Mouse (Mus musculus): ENCODE data around the gene Rcn3. TPM values are rescaled to one million over a fixed set of nuclear protein-coding genes. Genes with fewer than 3 reads are reported as not detected.

Rcn3 gene
- total RNA-seq (2023), result 6.3 TPM

GRCm38 (mm10) chr7:45092048-45092447 is at the start of gene Rcn3:
TSS of gene Rcn3 (minus strand) at chr7:45092221.

DNA sequence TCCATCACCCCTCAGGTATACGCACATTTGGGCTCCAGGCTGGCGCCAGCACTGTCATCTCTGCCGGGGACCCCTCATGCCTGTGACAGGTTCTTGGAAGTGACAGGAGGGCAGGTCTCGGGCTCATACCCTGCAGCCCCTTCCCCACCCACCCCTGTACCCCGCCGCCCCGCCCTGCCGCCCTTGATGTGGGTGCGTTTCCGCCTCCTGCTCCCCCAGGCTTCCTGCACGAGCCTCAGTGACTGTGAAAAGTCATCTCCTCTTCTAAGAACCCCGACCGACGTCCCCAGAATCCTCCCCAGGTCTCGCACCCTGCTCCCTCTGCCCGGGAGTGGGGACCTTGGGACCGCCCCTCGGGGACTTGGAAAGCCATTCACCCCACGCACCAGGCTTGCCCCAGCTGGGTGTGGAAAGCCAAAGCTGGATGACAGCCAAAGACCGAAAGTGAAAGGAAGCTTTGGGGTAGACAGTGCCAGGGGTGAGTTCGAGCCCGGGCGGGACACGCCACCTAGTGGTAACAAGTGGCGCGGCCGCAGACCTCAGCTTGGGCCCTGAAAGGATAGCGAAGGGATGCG is 44.1 kb upstream of the Rcn3 start, which contains the start of the genes Gm45713 and Flt3l:
Gm45713 (minus strand) TSS at position 239 of the 575 bp plus-strand sequence.
Flt3l (minus strand) TSS at position 440 of the 575 bp plus-strand sequence.

DNA sequence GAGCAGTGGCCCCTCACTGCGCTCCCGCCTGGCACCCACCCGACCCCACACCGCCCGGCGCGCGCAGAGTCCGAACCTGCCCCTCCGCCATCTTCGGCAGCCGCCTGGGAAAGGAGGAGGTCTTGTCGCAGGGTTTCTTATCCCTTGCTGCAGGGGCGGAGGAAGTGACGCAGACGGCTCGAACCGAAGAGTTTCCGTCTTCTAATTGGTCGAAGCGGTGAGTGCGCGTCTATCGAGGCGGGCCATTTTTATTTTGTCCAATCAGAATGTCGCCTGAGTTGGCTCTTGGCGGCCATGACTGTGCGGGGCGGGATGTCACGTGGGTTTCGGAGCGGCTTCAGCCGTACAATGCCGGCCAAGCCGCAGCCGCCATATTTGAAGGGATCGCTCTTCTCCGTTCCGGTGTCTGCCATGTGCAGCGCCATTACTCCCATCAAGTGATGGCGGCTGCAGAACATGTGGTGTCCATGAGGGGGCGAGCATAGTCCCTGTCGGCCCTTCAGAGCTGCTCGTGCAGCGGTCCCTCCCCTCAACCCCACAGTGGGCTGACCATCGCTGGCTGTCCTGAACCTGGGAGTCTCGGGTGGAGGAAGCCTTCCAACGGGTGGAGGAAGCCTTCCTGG is 36.7 kb upstream of the Rcn3 start, which contains the start of gene Rpl13a:
Rpl13a (minus strand) TSS at position 138 of the 623 bp plus-strand sequence.

GRCm38 (mm10) chr7:45124224-45125143 is 32.5 kb upstream of the Rcn3 start, which contains the start of gene Rps11:
TSS of gene Rps11 (minus strand) at chr7:45124439.

DNA sequence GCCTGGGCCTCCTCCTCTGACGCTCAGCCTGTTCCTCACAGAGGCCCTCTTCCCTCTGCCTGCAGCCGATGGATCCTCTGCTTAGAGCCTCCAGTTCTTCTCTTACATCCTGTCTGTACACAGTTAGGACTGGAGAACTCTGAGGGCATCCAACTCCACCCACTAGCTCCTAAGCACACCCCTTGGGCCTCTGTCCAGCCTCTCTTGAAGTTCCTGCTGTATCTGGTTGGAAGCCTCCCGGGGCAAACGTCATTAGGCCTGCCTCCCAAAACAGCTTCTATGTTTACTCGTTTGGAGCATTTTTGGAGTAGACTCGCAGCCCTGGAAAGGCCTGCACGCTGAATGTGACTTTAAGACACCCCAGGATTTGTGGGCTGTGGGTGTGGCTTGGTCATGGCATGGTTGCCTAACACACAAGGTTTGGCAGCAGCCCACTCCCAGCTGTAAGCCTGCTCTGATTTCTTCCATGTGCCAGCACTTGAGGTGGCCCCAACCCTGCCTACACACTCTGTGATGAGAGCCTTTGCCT is 11.7 kb upstream of the Rcn3 start, which contains the start of gene Fcgrt:
Fcgrt (minus strand) TSS at position 200 of the 529 bp plus-strand sequence.

GRCm38 (mm10) chr7:45062239-45062835 is 29.7 kb downstream of the Rcn3 start, which contains the start of the genes Nosip and Prrg2:
TSS of gene Nosip (plus strand) at chr7:45062429.
TSS of gene Prrg2 (minus strand) at chr7:45062677.

DNA sequence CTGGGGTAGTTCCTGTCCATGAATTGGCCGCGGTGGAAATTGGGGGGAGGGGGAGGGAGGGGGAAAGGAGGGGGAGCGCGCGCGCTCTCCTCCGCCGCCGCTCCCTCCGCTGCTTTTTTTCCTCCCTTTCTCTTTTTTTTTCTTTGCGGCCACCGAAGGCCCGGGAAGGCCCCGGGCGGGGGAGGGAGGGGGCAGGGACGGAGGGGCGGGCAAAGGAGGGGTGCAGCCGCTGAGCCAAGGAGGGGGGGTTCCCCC is 39.2 kb downstream of the Rcn3 start, which contains the start of gene Prr12:
Prr12 (minus strand) TSS at position 20 of the 255 bp plus-strand sequence.

Other genes with a start within 250 kb of the Rcn3 start
- 40.7 TPM for gene Akt1s1, start 243.2 kb downstream of the Rcn3 start, total RNA-seq (2023)
- 102 TPM for gene Tbc1d17, start 243.1 kb downstream of the Rcn3 start, total RNA-seq (2023)
- 51.4 TPM for gene Pnkp, start 235.1 kb downstream of the Rcn3 start, total RNA-seq (2023)
- 17.6 TPM for gene Ptov1, start 222.4 kb downstream of the Rcn3 start, total RNA-seq (2023)
- gene Med25, start 199.5 kb downstream of the Rcn3 start, total RNA-seq (2023), result 74.7 TPM
- gene Fuz, start 196.1 kb downstream of the Rcn3 start, total RNA-seq (2023), result 18.1 TPM
- gene Ap2a1, start 162.7 kb downstream of the Rcn3 start, total RNA-seq (2023), result 71.6 TPM
- gene Tsks, start 149.0 kb downstream of the Rcn3 start, total RNA-seq (2023), result not detected
- 0.76 TPM for gene Cpt1c, start 117.4 kb downstream of the Rcn3 start, total RNA-seq (2023)
- gene Prmt1, start 105.7 kb downstream of the Rcn3 start, total RNA-seq (2023), result 116 TPM
- 134 TPM for gene Irf3, start 94.6 kb downstream of the Rcn3 start, total RNA-seq (2023)
- gene Bcl2l12, start 93.5 kb downstream of the Rcn3 start, total RNA-seq (2023), result 12.2 TPM
- gene Scaf1, start 75.9 kb downstream of the Rcn3 start, total RNA-seq (2023), result 92.7 TPM
- gene Rras, start 74.3 kb downstream of the Rcn3 start, total RNA-seq (2023), result 5.5 TPM
- gene Prr12, start 39.3 kb downstream of the Rcn3 start, total RNA-seq (2023), result 68.4 TPM
- 75.9 TPM for gene Nosip, start 29.8 kb downstream of the Rcn3 start, total RNA-seq (2023)
- gene Prrg2, start 29.5 kb downstream of the Rcn3 start, total RNA-seq (2023), result 1.5 TPM
- 16.1 TPM for gene Fcgrt, start 11.6 kb upstream of the Rcn3 start, total RNA-seq (2023)
- gene Rps11, start 32.2 kb upstream of the Rcn3 start, total RNA-seq (2023), result 3,007 TPM
- 5,416 TPM for gene Rpl13a, start 36.5 kb upstream of the Rcn3 start, total RNA-seq (2023)
- not detected for gene Gm45713, start 44.0 kb upstream of the Rcn3 start, total RNA-seq (2023)
- 212 TPM for gene Flt3l, start 44.2 kb upstream of the Rcn3 start, total RNA-seq (2023)
- 31.0 TPM for gene Pih1d1, start 62.1 kb upstream of the Rcn3 start, total RNA-seq (2023)
- 51.1 TPM for gene Aldh16a1, start 62.4 kb upstream of the Rcn3 start, total RNA-seq (2023)
- not detected for gene Slc17a7, start 71.7 kb upstream of the Rcn3 start, total RNA-seq (2023)
- not detected for gene Gfy, start 87.3 kb upstream of the Rcn3 start, total RNA-seq (2023)
- gene Pth2, start 88.8 kb upstream of the Rcn3 start, total RNA-seq (2023), result not detected
- gene Ccdc155, start 112.7 kb upstream of the Rcn3 start, total RNA-seq (2023), result not detected
- not detected for gene Dkkl1, start 119.9 kb upstream of the Rcn3 start, total RNA-seq (2023)
- gene Tead2, start 123.5 kb upstream of the Rcn3 start, total RNA-seq (2023), result not detected
- gene Cd37, start 146.9 kb upstream of the Rcn3 start, total RNA-seq (2023), result 344 TPM
- not detected for gene Slc6a16, start 148.9 kb upstream of the Rcn3 start, total RNA-seq (2023)
- gene Slc6a21, start 185.3 kb upstream of the Rcn3 start, total RNA-seq (2023), result not detected
- 8.1 TPM for gene Trpm4, start 241.6 kb upstream of the Rcn3 start, total RNA-seq (2023)
- not detected for gene Hrc, start 243.1 kb upstream of the Rcn3 start, total RNA-seq (2023)

All from CD4-positive naive resting alpha-beta T cell, adult 76 days (primary cell).